Mouse (Mus musculus) liver, postnatal 0 days (tissue): Measurements from ENCODE around the gene Rwdd3.

Experiments used
- CTCF ChIP-seq: sonication (generic); IDR thresholded peaks from 2 replicates; pipeline ENCODE4 v1.5.1; 2016; ENCODE audit warnings: antibody characterized with exemption, low read depth
- EP300 ChIP-seq: IDR thresholded peaks from 2 replicates; pipeline ENCODE4 v1.6.1; 2016; ENCODE audit warnings: antibody characterized with exemption, low read depth, mild to moderate bottlenecking

GRCm38 (mm10) chr3:121133937-121134336, 37.6 kb downstream of the Rwdd3 start:
- TF ChIP-seq CTCF (no peak), EP300 (no peak)
